8 mouse cellular contexts compared by ENCODE assay signal in genomic region chr7:6171444-6172005, GRCm38 (mm10). TPM values are rescaled to one million over a fixed set of nuclear protein-coding genes. Genes with fewer than 3 reads are reported as not detected.
DNase-seq lines count a peak whose midpoint lies in the region; ATAC-seq and TF ChIP-seq lines count a peak whose summit lies in the region.

No protein-coding gene starts in this region.

- H3K27me3 ChIP-seq in heart, embryonic 14.5 days (ENCODE audit: control insufficient read depth, insufficient read depth, low read length): no peaks in the 10 kb centered on the region
- H3K27me3 ChIP-seq in liver, embryonic 14.5 days (ENCODE audit: control insufficient read depth, insufficient read depth, low read length): no peaks in the 10 kb centered on the region
- H3K27me3 ChIP-seq in stomach, embryonic 14.5 days (ENCODE audit: control insufficient read depth, insufficient read depth, low read length): no peaks in the 10 kb centered on the region

- no peak for TF ChIP-seq EP300 in liver, embryonic 14.5 days (IDR thresholded peaks at IDR 0.05; ENCODE audit: low read depth)

- H3K4me1 ChIP-seq in heart, embryonic 14.5 days (ENCODE audit: control insufficient read depth in 2 of 2, insufficient read depth in 2 of 2, low read length in 2 of 2): peaks cover 4 to 19% of the 10 kb centered on the region in 2 experiments
- peaks cover 4 to 24% of the 10 kb centered on the region in 2 experiments for H3K4me1 ChIP-seq in liver, embryonic 14.5 days (replicated peaks; ENCODE audit: control insufficient read depth in 2 of 2, insufficient read depth in 2 of 2, low read length in 1 of 2)
- peaks cover 7% of the 10 kb centered on the region; the same call in 1 of the 2 replicates for H3K4me1 ChIP-seq in stomach, embryonic 14.5 days (ENCODE audit: control insufficient read depth, insufficient read depth, low read length)

- TF ChIP-seq CTCF in brain, embryonic 14.5 days (IDR thresholded peaks at IDR 0.05; ENCODE audit: borderline replicate concordance, extremely low read depth, insufficient read depth, insufficient read length): peak; percentile 47; the same call in 1 of the 2 replicates
- TF ChIP-seq CTCF in liver, embryonic 14.5 days (IDR thresholded peaks at IDR 0.05; ENCODE audit: low read depth): peak; percentile 69

- no peaks in the 10 kb centered on the region for H3K9me3 ChIP-seq in heart, embryonic 14.5 days (ENCODE audit: control insufficient read depth, low read length)
- H3K9me3 ChIP-seq in liver, embryonic 14.5 days (ENCODE audit: control insufficient read depth, low read length): no peaks in the 10 kb centered on the region
- no peaks in the 10 kb centered on the region for H3K9me3 ChIP-seq in stomach, embryonic 14.5 days (ENCODE audit: control insufficient read depth, low read depth, low read length)

- H3K9ac ChIP-seq in heart, embryonic 14.5 days (ENCODE audit: low read length): peak overlapping the region; percentile 87
- H3K9ac ChIP-seq in liver, embryonic 14.5 days (replicated peaks): peak overlapping the region; percentile 84
- H3K9ac ChIP-seq in stomach, embryonic 14.5 days (replicated peaks; ENCODE audit: low read depth, low read length): 0 out of 2 replicates have a peak overlapping the region, but pooled peaks have one; percentile 28

- H3K4me2 ChIP-seq in heart, embryonic 14.5 days (ENCODE audit: low read length): peak overlapping the region; percentile 99
- H3K4me2 ChIP-seq in liver, embryonic 14.5 days (ENCODE audit: low read depth): peak overlapping the region; percentile 80
- H3K4me2 ChIP-seq in stomach, embryonic 14.5 days (replicated peaks; ENCODE audit: low read depth, low read length): peak overlapping the region; percentile 87

- H3K27ac ChIP-seq in heart, embryonic 14.5 days (replicated peaks in 1 of 2; ENCODE audit: control insufficient read depth in 1 of 2, insufficient read depth in 1 of 2, low read depth in 2 of 2, low read length in 2 of 2): peak overlapping the region; percentile 63 to 82
- peak overlapping the region; percentile 1 for H3K27ac ChIP-seq in liver, embryonic 14.5 days
- peak overlapping the region; percentile 76 for H3K27ac ChIP-seq in stomach, embryonic 14.5 days (ENCODE audit: low read length)

- ATAC-seq in CD4-positive, CD25-positive, alpha-beta regulatory T cell, adult 4 months: peak; percentile 69
- peak; percentile 78 for ATAC-seq in erythroblast, adult 5-6 weeks (replicated peaks; ENCODE audit: low FRiP score, poor library complexity, severe bottlenecking)
- ATAC-seq in heart, embryonic 14.5 days (ENCODE audit: insufficient number of reproducible peaks, insufficient read depth, low FRiP score, low read depth): peak; percentile 41; the same call in 1 of the 2 replicates
- ATAC-seq in liver, embryonic 14.5 days (ENCODE audit: insufficient read depth): peak; percentile 42
- ATAC-seq in stomach, embryonic 14.5 days (ENCODE audit: insufficient number of reproducible peaks, insufficient read depth, low FRiP score, low read depth): peak; percentile 46

- H3K36me3 ChIP-seq in heart, embryonic 14.5 days (ENCODE audit: control insufficient read depth, insufficient read depth, low read length): peaks cover 3% of the 10 kb centered on the region
- H3K36me3 ChIP-seq in liver, embryonic 14.5 days (replicated peaks; ENCODE audit: control insufficient read depth, insufficient read depth, low read depth): no peaks in the 10 kb centered on the region
- peaks cover 4% of the 10 kb centered on the region; the same call in 1 of the 2 replicates for H3K36me3 ChIP-seq in stomach, embryonic 14.5 days (ENCODE audit: control insufficient read depth, insufficient read depth, low read length)

- DNase-seq in brain, embryonic 14.5 days (ENCODE audit: low read depth): peak; percentile 84
- DNase-seq in kidney, postnatal 10 days: peak; percentile 82
- DNase-seq in liver, embryonic 14.5 days (ENCODE audit: low read depth in 3 of 3, low spot score in 3 of 3): peak in 1 of 3 experiments; percentile 59
- peak; percentile 84 for DNase-seq in naive thymus-derived CD4-positive, alpha-beta T cell, adult 2 months (ENCODE audit: low read depth)

- peak overlapping the region; percentile 71 to 73 for H3K4me3 ChIP-seq in heart, embryonic 14.5 days (ENCODE audit: control insufficient read depth in 1 of 2, insufficient read depth in 1 of 2, low read depth in 1 of 2, low read length in 2 of 2)
- peak overlapping the region; percentile 68 to 93 for H3K4me3 ChIP-seq in liver, embryonic 14.5 days (ENCODE audit: insufficient read depth in 1 of 2, low read depth in 2 of 2, low read length in 2 of 2)
- peak overlapping the region; percentile 60 for H3K4me3 ChIP-seq in stomach, embryonic 14.5 days (ENCODE audit: low read depth, low read length)

- WGBS in heart, embryonic 14.5 days: under 1% methylated on average over 24 of the region's 24 CpGs
- WGBS in liver, embryonic 14.5 days (ENCODE audit: insufficient replicate concordance): under 1% methylated on average over 24 of the region's 24 CpGs
- under 1% methylated on average over 24 of the region's 24 CpGs for WGBS in stomach, embryonic 14.5 days

- no peak for TF ChIP-seq POLR2A in brain, embryonic 14.5 days (IDR thresholded peaks at IDR 0.05; ENCODE audit: borderline replicate concordance, extremely low read depth, insufficient read depth, insufficient read length, poor library complexity, severe bottlenecking)

RNA-seq across cellular contexts. Expression of gene Zfp444, which starts 0.5 kb away (rescaled TPM):
- polyA plus RNA-seq in CD4-positive, CD25-positive, alpha-beta regulatory T cell, adult 4 months (2017; shearing (Covaris generic)): 10 to 100 TPM in 1 of 2 experiments, 1 to 10 TPM in 1; 5.6 to 10.6 TPM
- polyA plus RNA-seq in brain, embryonic 14.5 days (2012; rRNA removed): 80.7 and 95.5 TPM in 2 replicates
- total RNA-seq in erythroblast, adult 5-6 weeks (2015; ENCODE audit: low replicate concordance): 0.77 and 1.5 TPM in 2 replicates
- total RNA-seq in erythroblast, adult 5-6 weeks (2017; ENCODE audit: low replicate concordance): 1.3 and 5.7 TPM in 2 replicates
- 29.3 and 31.4 TPM in 2 replicates for polyA plus RNA-seq in heart, embryonic 14.5 days (2014; fragmentation: Nextera tagmentation; extraction: Ambion mirVana)
- polyA plus RNA-seq in liver, embryonic 14.5 days (2012; rRNA removed): 10.1 and 13.8 TPM in 2 replicates
- polyA plus RNA-seq in liver, embryonic 14.5 days (2014; fragmentation: Nextera tagmentation; extraction: Ambion mirVana): 15.0 and 16.3 TPM in 2 replicates
- polyA plus RNA-seq in stomach, embryonic 14.5 days (2014; fragmentation: Nextera tagmentation; extraction: Ambion mirVana): 43.5 and 52.4 TPM in 2 replicates

RNA-seq across cellular contexts. Expression of gene Zfp787, which starts 15.7 kb away (rescaled TPM):
- polyA plus RNA-seq in CD4-positive, CD25-positive, alpha-beta regulatory T cell, adult 4 months (2017; shearing (Covaris generic)): 1 to 10 TPM; 6.7 to 6.9 TPM
- 47.4 and 54.0 TPM in 2 replicates for polyA plus RNA-seq in brain, embryonic 14.5 days (2012; rRNA removed)
- total RNA-seq in erythroblast, adult 5-6 weeks (2015; ENCODE audit: low replicate concordance): 1.5 and 8.4 TPM in 2 replicates
- 5.2 and 10.3 TPM in 2 replicates for total RNA-seq in erythroblast, adult 5-6 weeks (2017; ENCODE audit: low replicate concordance)
- polyA plus RNA-seq in heart, embryonic 14.5 days (2014; fragmentation: Nextera tagmentation; extraction: Ambion mirVana): 11.8 and 12.2 TPM in 2 replicates
- polyA plus RNA-seq in liver, embryonic 14.5 days (2012; rRNA removed): 11.6 and 12.5 TPM in 2 replicates
- polyA plus RNA-seq in liver, embryonic 14.5 days (2014; fragmentation: Nextera tagmentation; extraction: Ambion mirVana): 6.7 and 6.9 TPM in 2 replicates
- polyA plus RNA-seq in stomach, embryonic 14.5 days (2014; fragmentation: Nextera tagmentation; extraction: Ambion mirVana): 14.6 and 18.1 TPM in 2 replicates

RNA-seq across cellular contexts. Expression of gene Galp, which starts 25.4 kb away (rescaled TPM):
- polyA plus RNA-seq in CD4-positive, CD25-positive, alpha-beta regulatory T cell, adult 4 months (2017; shearing (Covaris generic)): not detected
- not detected in 2 replicates for polyA plus RNA-seq in brain, embryonic 14.5 days (2012; rRNA removed)
- not detected in 2 replicates for total RNA-seq in erythroblast, adult 5-6 weeks (2015; ENCODE audit: low replicate concordance)
- total RNA-seq in erythroblast, adult 5-6 weeks (2017; ENCODE audit: low replicate concordance): not detected in 2 replicates
- polyA plus RNA-seq in heart, embryonic 14.5 days (2014; fragmentation: Nextera tagmentation; extraction: Ambion mirVana): not detected in 2 replicates
- polyA plus RNA-seq in liver, embryonic 14.5 days (2012; rRNA removed): not detected in 2 replicates
- polyA plus RNA-seq in liver, embryonic 14.5 days (2014; fragmentation: Nextera tagmentation; extraction: Ambion mirVana): not detected in 2 replicates
- polyA plus RNA-seq in stomach, embryonic 14.5 days (2014; fragmentation: Nextera tagmentation; extraction: Ambion mirVana): not detected in 2 replicates

RNA-seq across cellular contexts. Expression of gene Zscan5b, which starts 50.6 kb away (rescaled TPM):
- not detected for polyA plus RNA-seq in CD4-positive, CD25-positive, alpha-beta regulatory T cell, adult 4 months (2017; shearing (Covaris generic))
- polyA plus RNA-seq in brain, embryonic 14.5 days (2012; rRNA removed): not detected in 2 replicates
- not detected in 2 replicates for total RNA-seq in erythroblast, adult 5-6 weeks (2015; ENCODE audit: low replicate concordance)
- not detected in 2 replicates for total RNA-seq in erythroblast, adult 5-6 weeks (2017; ENCODE audit: low replicate concordance)
- polyA plus RNA-seq in heart, embryonic 14.5 days (2014; fragmentation: Nextera tagmentation; extraction: Ambion mirVana): not detected in 2 replicates
- not detected in 2 replicates for polyA plus RNA-seq in liver, embryonic 14.5 days (2012; rRNA removed)
- polyA plus RNA-seq in liver, embryonic 14.5 days (2014; fragmentation: Nextera tagmentation; extraction: Ambion mirVana): not detected in 2 replicates
- polyA plus RNA-seq in stomach, embryonic 14.5 days (2014; fragmentation: Nextera tagmentation; extraction: Ambion mirVana): not detected in 2 replicates

Comparison
In these comparisons a context has a peak if more than half of its experiments do, and no peak if none do; other contexts are left out.
1. H3K27ac ChIP-seq: peak in every context shown above with its lines; median percentile 76 in stomach, embryonic 14.5 days; 72 in heart, embryonic 14.5 days; 1 in liver, embryonic 14.5 days.
2. H3K9ac ChIP-seq: peak in every context shown above with its lines; median percentile 87 in heart, embryonic 14.5 days; 84 in liver, embryonic 14.5 days; 28 in stomach, embryonic 14.5 days.